In genomic region chr9:14184261-14184660, GRCm38 (mm10) we compare ENCODE assay signal across 28 mouse cellular contexts.
A peak's percentile ranks its signal among the peaks of the same experiment; 100 is the strongest.
DNase-seq lines count a peak whose midpoint lies in the region; ATAC-seq and TF ChIP-seq lines count a peak whose summit lies in the region.
"Had no signal": no experiment of that assay in that cellular context is flagged by ENCODE, and none has a peak within 500 bp of the region (broad histone marks: within the 10 kb centered on the region; RNA-seq: fewer than 3 reads in every experiment).

No protein-coding gene starts in this region.

- TF ChIP-seq POLR2A in kidney, adult 2 months (IDR thresholded peaks at IDR 0.05; ENCODE audit: low read depth, low read length), result no peak

- no peak overlapping the region for H3K4me3 ChIP-seq in kidney, embryonic 16.5 days (ENCODE audit: low read length)
- no peak overlapping the region for H3K4me3 ChIP-seq in kidney, adult 2 months (ENCODE audit: insufficient read depth, low read depth, low read length)
- H3K4me3 ChIP-seq in kidney, embryonic 15.5 days (replicated peaks), result no peak overlapping the region
- no peak overlapping the region for H3K4me3 ChIP-seq in midbrain, embryonic 11.5 days (ENCODE audit: low read depth, low read length)
- H3K4me3 ChIP-seq in midbrain, embryonic 14.5 days (replicated peaks; ENCODE audit: low read depth, low read length), result no peak overlapping the region
- H3K4me3 ChIP-seq: embryonic facial prominence, embryonic 13.5 days; embryonic facial prominence, embryonic 15.5 days; erythroblast, embryonic 14.5 days; forebrain, embryonic 10.5 days; forebrain, embryonic 12.5 days had no signal

- ATAC-seq in kidney, embryonic 16.5 days (ENCODE audit: low FRiP score, low TSS enrichment), result no peak
- no peak for ATAC-seq in kidney, embryonic 15.5 days (replicated peaks; ENCODE audit: low FRiP score)
- no peak for ATAC-seq in midbrain, embryonic 11.5 days (ENCODE audit: low FRiP score)
- no peak for ATAC-seq in midbrain, embryonic 14.5 days (ENCODE audit: low FRiP score, low TSS enrichment)
- ATAC-seq: activated CD4-positive, CD25-positive, alpha-beta regulatory T cell, adult 4 months; CD4-positive, CD25-positive, alpha-beta regulatory T cell, adult 4 months; forebrain, embryonic 14.5 days; Patski had no signal

- DNase-seq in kidney, adult 11 months, result peak; percentile 66
- peak; percentile 76 for DNase-seq in kidney, adult 2 months
- no peak for DNase-seq in kidney, postnatal 10 days
- peak; percentile 62 for DNase-seq in kidney, adult 9 months
- DNase-seq in midbrain, embryonic 11.5 days (ENCODE audit: low spot score, missing footprints), result peak; percentile 66
- DNase-seq in midbrain, embryonic 14.5 days, result no peak
- DNase-seq: adrenal gland, adult 8-10 months; adrenal gland, postnatal 14 days; adrenal gland, postnatal 36 days; B cell, adult 2 months; cerebellum, adult 11-12 months; cerebellum, adult 8-10 months; cerebellum, adult 9-11 months; cerebellum, postnatal 14 days; cerebellum, postnatal 36 days had no signal

- no peak overlapping the region for H3K27ac ChIP-seq in kidney, embryonic 16.5 days (ENCODE audit: low read length)
- no peak overlapping the region for H3K27ac ChIP-seq in kidney, adult 2 months (ENCODE audit: insufficient read depth, low read depth, low read length)
- no peak overlapping the region for H3K27ac ChIP-seq in kidney, embryonic 15.5 days
- H3K27ac ChIP-seq in midbrain, embryonic 11.5 days (ENCODE audit: low read depth, low read length), result no peak overlapping the region
- H3K27ac ChIP-seq in midbrain, embryonic 14.5 days (replicated peaks; ENCODE audit: low read depth, low read length), result no peak overlapping the region
- H3K27ac ChIP-seq: embryonic facial prominence, embryonic 13.5 days; embryonic facial prominence, embryonic 15.5 days; forebrain, embryonic 10.5 days; forebrain, embryonic 12.5 days had no signal

- H3K27me3 ChIP-seq in kidney, embryonic 16.5 days (ENCODE audit: insufficient read depth, low read length), result no peaks in the 10 kb centered on the region
- no peaks in the 10 kb centered on the region for H3K27me3 ChIP-seq in kidney, adult 2 months (replicated peaks; ENCODE audit: control insufficient read depth, insufficient read depth, low read length)
- no peaks in the 10 kb centered on the region for H3K27me3 ChIP-seq in kidney, embryonic 15.5 days
- H3K27me3 ChIP-seq in midbrain, embryonic 11.5 days (ENCODE audit: control insufficient read depth, insufficient read depth, low read length), result no peaks in the 10 kb centered on the region
- no peaks in the 10 kb centered on the region for H3K27me3 ChIP-seq in midbrain, embryonic 14.5 days (ENCODE audit: control insufficient read depth, insufficient read depth, low read length)
- H3K27me3 ChIP-seq: CH12.LX; embryonic facial prominence, embryonic 13.5 days; embryonic facial prominence, embryonic 15.5 days; forebrain, embryonic 12.5 days; Patski had no signal

- H3K4me2 ChIP-seq in kidney, embryonic 16.5 days (replicated peaks; ENCODE audit: low read depth, low read length), result no peak overlapping the region
- no peak overlapping the region for H3K4me2 ChIP-seq in kidney, embryonic 15.5 days
- H3K4me2 ChIP-seq in midbrain, embryonic 11.5 days, result no peak overlapping the region
- no peak overlapping the region for H3K4me2 ChIP-seq in midbrain, embryonic 14.5 days (ENCODE audit: low read length)
- H3K4me2 ChIP-seq: embryonic facial prominence, embryonic 13.5 days; embryonic facial prominence, embryonic 15.5 days; forebrain, embryonic 12.5 days had no signal

- no peaks in the 10 kb centered on the region for H3K36me3 ChIP-seq in kidney, embryonic 16.5 days (ENCODE audit: insufficient read depth, low read length)
- no peaks in the 10 kb centered on the region for H3K36me3 ChIP-seq in kidney, adult 2 months (ENCODE audit: control insufficient read depth, insufficient read depth, low read length)
- no peaks in the 10 kb centered on the region for H3K36me3 ChIP-seq in kidney, embryonic 15.5 days
- H3K36me3 ChIP-seq in midbrain, embryonic 11.5 days (ENCODE audit: control insufficient read depth, insufficient read depth, low read length), result no peaks in the 10 kb centered on the region
- H3K36me3 ChIP-seq in midbrain, embryonic 14.5 days (ENCODE audit: control insufficient read depth, insufficient read depth, low read length), result no peaks in the 10 kb centered on the region
- H3K36me3 ChIP-seq: embryonic facial prominence, embryonic 13.5 days; embryonic facial prominence, embryonic 15.5 days; forebrain, embryonic 10.5 days; forebrain, embryonic 12.5 days; G1E had no signal

- 89% methylated on average over 4 of the region's 4 CpGs for WGBS in kidney, embryonic 16.5 days
- WGBS in kidney, adult 2 months, result 57% methylated on average over 4 of the region's 4 CpGs
- 86% methylated on average over 4 of the region's 4 CpGs for WGBS in kidney, embryonic 15.5 days
- 83% methylated on average over 4 of the region's 4 CpGs for WGBS in midbrain, embryonic 11.5 days
- 88% methylated on average over 4 of the region's 4 CpGs for WGBS in midbrain, embryonic 14.5 days

- no peaks in the 10 kb centered on the region for H3K9me3 ChIP-seq in kidney, embryonic 16.5 days (ENCODE audit: low read length)
- H3K9me3 ChIP-seq in kidney, embryonic 15.5 days (replicated peaks), result no peaks in the 10 kb centered on the region
- H3K9me3 ChIP-seq in midbrain, embryonic 11.5 days (ENCODE audit: control insufficient read depth, low read length), result no peaks in the 10 kb centered on the region
- no peaks in the 10 kb centered on the region for H3K9me3 ChIP-seq in midbrain, embryonic 14.5 days (ENCODE audit: control insufficient read depth, low read length)
- H3K9me3 ChIP-seq: embryonic facial prominence, embryonic 13.5 days; embryonic facial prominence, embryonic 15.5 days; forebrain, embryonic 10.5 days; forebrain, embryonic 12.5 days; G1E had no signal

- no peak for TF ChIP-seq CTCF in kidney, adult 2 months (conservative IDR thresholded peaks at IDR 0.05; ENCODE audit: insufficient read depth, insufficient read length, low read depth, low read length)

- H3K4me1 ChIP-seq in kidney, embryonic 16.5 days (ENCODE audit: insufficient read depth, low read length), result 0 out of 2 replicates have a peak, but pooled peaks cover 3% of the 10 kb centered on the region
- no peaks in the 10 kb centered on the region for H3K4me1 ChIP-seq in kidney, adult 2 months (ENCODE audit: control insufficient read depth, insufficient read depth, low read length)
- no peaks in the 10 kb centered on the region; the same call in 1 of the 2 replicates for H3K4me1 ChIP-seq in kidney, embryonic 15.5 days
- H3K4me1 ChIP-seq in midbrain, embryonic 11.5 days (ENCODE audit: control insufficient read depth, insufficient read depth, low read length), result no peaks in the 10 kb centered on the region
- H3K4me1 ChIP-seq in midbrain, embryonic 14.5 days (ENCODE audit: control insufficient read depth, insufficient read depth, low read length), result no peaks in the 10 kb centered on the region

- H3K9ac ChIP-seq in kidney, embryonic 16.5 days (replicated peaks; ENCODE audit: low read length), result no peak overlapping the region
- H3K9ac ChIP-seq in kidney, embryonic 15.5 days, result no peak overlapping the region
- H3K9ac ChIP-seq in midbrain, embryonic 11.5 days (ENCODE audit: low read length), result no peak overlapping the region
- H3K9ac ChIP-seq in midbrain, embryonic 14.5 days (replicated peaks; ENCODE audit: low read length), result no peak overlapping the region
- H3K9ac ChIP-seq: embryonic facial prominence, embryonic 13.5 days; embryonic facial prominence, embryonic 15.5 days; forebrain, embryonic 12.5 days had no signal

Comparison
In these comparisons a context has a peak if more than half of its experiments do, and no peak if none do; other contexts are left out.
1. DNase-seq: peak in kidney, adult 11 months (single experiment), kidney, adult 2 months (single experiment), kidney, adult 9 months (single experiment) and midbrain, embryonic 11.5 days (single experiment); none in kidney, postnatal 10 days (single experiment) and midbrain, embryonic 14.5 days (single experiment).